Mouse (Mus musculus) forebrain, embryonic 11.5 days (tissue): ENCODE results near the gene 2210016L21Rik. TPM values are rescaled to one million over a fixed set of nuclear protein-coding genes. Genes with fewer than 3 reads are reported as not detected.
"Not testable (repeated sequence)": the region's sequence is repeated elsewhere in the genome, so short reads cannot be mapped to it uniquely, and the experiment has no call there.

Source experiments
- ATAC-seq: fragments of 200-750 bp; cut with Nextera tagmentation; replicated peaks from 2 replicates; pipeline ENCODE4 v1.8.0; 2017; ENCODE audit warnings: moderate TSS enrichment; ENCODE audit not compliant: low FRiP score
- DNase-seq: peaks from one replicate; pipeline ENCODE4 v3.0.0-alpha.2; 2017; ENCODE audit warnings: low spot score
- H3K27ac ChIP-seq: fragments of 300-500 bp; sonication (generic); 2 replicates; pipeline ENCODE4 v1.5.1; 2014; ENCODE audit warnings: low read depth, low read length
- H3K27me3 ChIP-seq: fragments of 300-500 bp; sonication (generic); 2 replicates; pipeline ENCODE4 v1.6.1; 2014; ENCODE audit warnings: mild to moderate bottlenecking, low read length, mixed read lengths; ENCODE audit not compliant: control insufficient read depth, insufficient read depth
- H3K36me3 ChIP-seq: fragments of 300-500 bp; sonication (generic); 2 replicates; pipeline ENCODE4 v1.6.1; 2014; ENCODE audit warnings: mild to moderate bottlenecking, low read length, moderate library complexity, mixed read lengths; ENCODE audit not compliant: control insufficient read depth, insufficient read depth
- H3K4me1 ChIP-seq: fragments of 300-500 bp; sonication (generic); replicated peaks from 2 replicates; pipeline ENCODE4 v1.6.1; 2014; ENCODE audit warnings: low read length, mixed read lengths; ENCODE audit not compliant: control insufficient read depth, insufficient read depth
- H3K4me2 ChIP-seq: fragments of 300-500 bp; sonication (generic); 2 replicates; pipeline ENCODE4 v1.6.1; 2014; ENCODE audit warnings: low read depth, mild to moderate bottlenecking, low read length, moderate library complexity, mixed read lengths; ENCODE audit not compliant: severe bottlenecking
- H3K4me3 ChIP-seq: fragments of 300-500 bp; sonication (generic); 2 replicates; pipeline ENCODE4 v1.5.1; 2014; ENCODE audit warnings: low read depth, low read length
- H3K9ac ChIP-seq: fragments of 300-500 bp; sonication (generic); 2 replicates; pipeline ENCODE4 v1.6.1; 2014; ENCODE audit warnings: low read length
- H3K9me3 ChIP-seq: fragments of 300-500 bp; sonication (generic); 2 replicates; pipeline ENCODE4 v1.6.1; 2016; ENCODE audit warnings: low read length, mixed read lengths; ENCODE audit not compliant: control insufficient read depth
- WGBS: fragments of 180-500 bp; shearing (Covaris S2); extraction: QIAGEN DNeasy Blood & Tissue Kit; methylation state at CpG from one replicate; pipeline ENCODE4 v1.1.7; 2014; 5-methylcytosine and 5-hydroxymethylcytosine counted together
- polyA plus RNA-seq: library from polyadenylated mRNA; unstranded; fragments of >200 nt; fragmentation: Nextera tagmentation; extraction: Ambion mirVana; gene quantifications from 2 replicates; pipeline ENCODE4 v1.2.1, GENCODE M21; 2014

2210016L21Rik gene
- polyA plus RNA-seq, 1 experiment from 2014 or later: 51.5 TPM

GRCm38 (mm10) chr5:114914855-114915254, 27.1 kb upstream of the 2210016L21Rik start:
- Histone ChIP-seq H3K9ac (no peak overlapping the region), H3K4me3 (no peak overlapping the region), H3K4me2 (no peak overlapping the region), H3K4me1 (no peaks in the 10 kb centered on the region), H3K36me3 (no peaks in the 10 kb centered on the region), H3K9me3 (no peaks in the 10 kb centered on the region), H3K27ac (no peak overlapping the region), H3K27me3 (no peaks in the 10 kb centered on the region)
- 82% methylated on average over 8 of the region's 8 CpGs for WGBS
- no peak for ATAC-seq
- DNase-seq: no peak

- WGBS: 83% methylated on average over 5 of the region's 5 CpGs
Measured at GRCm38 (mm10) chr5:114915854-114916253, 26.1 kb upstream of the 2210016L21Rik start.

GRCm38 (mm10) chr5:114916777-114917176, 25.2 kb upstream of the 2210016L21Rik start:
- ATAC-seq: no peak
- no peak overlapping the region for H3K4me2 ChIP-seq
- no peak overlapping the region for H3K27ac ChIP-seq
- no peak overlapping the region for H3K9ac ChIP-seq
- H3K4me1 ChIP-seq: no peaks in the 10 kb centered on the region
- no peaks in the 10 kb centered on the region for H3K27me3 ChIP-seq
- no peak overlapping the region for H3K4me3 ChIP-seq
- DNase-seq: no peak
- WGBS: 91% methylated on average over 4 of the region's 4 CpGs
- no peaks in the 10 kb centered on the region for H3K36me3 ChIP-seq
- no peaks in the 10 kb centered on the region for H3K9me3 ChIP-seq

More at GRCm38 (mm10) chr5:114915854-114916253, 26.1 kb upstream of the 2210016L21Rik start:
- Histone ChIP-seq H3K4me1 (no peaks in the 10 kb centered on the region), H3K4me2 (no peak overlapping the region), H3K36me3 (no peaks in the 10 kb centered on the region), H3K27me3 (no peaks in the 10 kb centered on the region), H3K27ac (no peak overlapping the region), H3K9ac (no peak overlapping the region), H3K4me3 (no peak overlapping the region), H3K9me3 (no peaks in the 10 kb centered on the region)
- no peak for ATAC-seq
- no peak for DNase-seq

GRCm38 (mm10) chr5:114917357-114917756, 24.6 kb upstream of the 2210016L21Rik start:
- H3K4me1 ChIP-seq, H3K4me3 ChIP-seq, H3K27me3 ChIP-seq, H3K36me3 ChIP-seq, H3K27ac ChIP-seq, H3K4me2 ChIP-seq, H3K9ac ChIP-seq, DNase-seq, ATAC-seq, H3K9me3 ChIP-seq: not testable (repeated sequence)
- whole genome bisulfite sequencing: 92% methylated on average over 5 of the region's 5 CpGs

GRCm38 (mm10) chr5:114921551-114922365, 20.2 kb upstream of the 2210016L21Rik start:
- Histone ChIP-seq H3K36me3 (no peaks in the 10 kb centered on the region), H3K4me1 (no peaks in the 10 kb centered on the region), H3K27me3 (no peaks in the 10 kb centered on the region), H3K9me3 (no peaks in the 10 kb centered on the region), H3K4me2 (no peak overlapping the region), H3K27ac (no peak overlapping the region), H3K4me3 (no peak overlapping the region), H3K9ac (no peak overlapping the region)
- ATAC-seq: no peak
- no peak for DNase-seq
- WGBS: 83% methylated on average over 19 of the region's 19 CpGs

GRCm38 (mm10) chr5:114922366-114922731, 19.6 kb upstream of the 2210016L21Rik start:
- DNase-seq: no peak
- 70% methylated on average over 10 of the region's 10 CpGs for WGBS
- Histone ChIP-seq H3K27ac (no peak overlapping the region), H3K27me3 (no peaks in the 10 kb centered on the region), H3K9ac (no peak overlapping the region), H3K4me2 (no peak overlapping the region), H3K9me3 (no peaks in the 10 kb centered on the region), H3K4me3 (no peak overlapping the region), H3K4me1 (no peaks in the 10 kb centered on the region), H3K36me3 (no peaks in the 10 kb centered on the region)
- 0 out of 2 replicates have a peak, but pooled peaks have one; percentile 65 for ATAC-seq

- 70% methylated on average over 15 of the region's 15 CpGs for WGBS
- Histone ChIP-seq H3K9ac (no peak within 1 kb of the TSS), H3K9me3 (no peaks in the 10 kb centered on the region), H3K4me1 (no peaks in the 10 kb centered on the region), H3K27ac (no peak within 1 kb of the TSS), H3K36me3 (no peaks in the 10 kb centered on the region), H3K4me2 (no peak within 1 kb of the TSS), H3K27me3 (no peaks in the 10 kb centered on the region), H3K4me3 (no peak within 1 kb of the TSS)
- ATAC-seq (no peak), DNase-seq (no peak)
Measured at GRCm38 (mm10) chr5:114922998-114923473, 18.9 kb upstream of the 2210016L21Rik start, which contains the start of gene Oasl1. Gene Oasl1 (plus strand): TSS chr5:114923240.

- H3K9ac ChIP-seq: no peak overlapping the region
- no peak for ATAC-seq
- H3K4me3 ChIP-seq: no peak overlapping the region
- H3K27ac ChIP-seq: no peak overlapping the region
- H3K4me1 ChIP-seq: no peaks in the 10 kb centered on the region
- DNase-seq: no peak
- H3K4me2 ChIP-seq: no peak overlapping the region
- H3K36me3 ChIP-seq: no peaks in the 10 kb centered on the region
- no peaks in the 10 kb centered on the region for H3K9me3 ChIP-seq
- H3K27me3 ChIP-seq: no peaks in the 10 kb centered on the region
- 76% methylated on average over 1 of the region's 1 CpGs for WGBS
Measured at GRCm38 (mm10) chr5:114926153-114926684, 15.7 kb upstream of the 2210016L21Rik start.
